Mouse (Mus musculus) CH12.LX (cell line): Measurements from ENCODE around the gene Wdr5.
A peak's percentile ranks its signal among the peaks of the same experiment; 100 is the strongest.

ENCODE experiments used
- CTCF ChIP-seq, 2 experiments: IDR thresholded peaks in 1 of 2; conservative IDR thresholded peaks in 1 of 2; 2 replicates each; pipeline ENCODE4 v1.5.1; 2011 to 2012; ENCODE audit warnings: low read depth in 2 of 2, low read length in 2 of 2, improper control_type of control experiment in 1 of 2, inconsistent platforms in 1 of 2, mild to moderate bottlenecking in 1 of 2, moderate library complexity in 1 of 2
- EP300 ChIP-seq: IDR thresholded peaks from 2 replicates; pipeline ENCODE4 v1.6.1; 2011; ENCODE audit warnings: low read length, improper control_type of control experiment
- JUN ChIP-seq: IDR thresholded peaks from 2 replicates; pipeline ENCODE4 v1.6.1; 2011; ENCODE audit warnings: low read depth, mild to moderate bottlenecking, low read length, improper control_type of control experiment, moderate library complexity; ENCODE audit not compliant: insufficient read depth
- JUND ChIP-seq: conservative IDR thresholded peaks from 2 replicates; pipeline ENCODE4 v1.6.1; 2011; ENCODE audit warnings: low read depth, low read length, improper control_type of control experiment
- MAX ChIP-seq: IDR thresholded peaks from 2 replicates; pipeline ENCODE4 v1.6.1; 2011; ENCODE audit warnings: low read length, improper control_type of control experiment
- NELFE ChIP-seq: IDR thresholded peaks from 2 replicates; pipeline ENCODE4 v1.6.1; 2011; ENCODE audit warnings: low read depth, low read length, improper control_type of control experiment
- POLR2A ChIP-seq: IDR thresholded peaks from 2 replicates; pipeline ENCODE4 v1.6.1; 2011; ENCODE audit warnings: low read depth, mild to moderate bottlenecking, improper control_type of control experiment, low read length
- POLR2AphosphoS2 ChIP-seq: IDR thresholded peaks from 2 replicates; pipeline ENCODE4 v1.6.1; 2011; ENCODE audit warnings: low read depth, low read length, improper control_type of control experiment
- TCF12 ChIP-seq: IDR thresholded peaks from 2 replicates; pipeline ENCODE4 v1.6.1; 2014; ENCODE audit warnings: low read depth, mild to moderate bottlenecking, inconsistent platforms, low read length, improper control_type of control experiment

GRCm38 (mm10) chr2:27493971-27494370 is 21.0 kb upstream of the Wdr5 start:
- no peak for TF ChIP-seq POLR2A
- no peak for TF ChIP-seq JUN
- TF ChIP-seq JUND: no peak
- peak in 1 of 2 experiments; percentile 40; a peak in 2 of 4 replicates for TF ChIP-seq CTCF (conservative IDR thresholded peaks at IDR 0.05 in 1 of 2, IDR thresholded peaks at IDR 0.05 in 1 of 2; ENCODE audit: low read depth in 2 of 2, low read length in 2 of 2)
- no peak for TF ChIP-seq EP300
- TF ChIP-seq MAX: no peak
- TF ChIP-seq NELFE: no peak
- no peak for TF ChIP-seq TCF12
- no peak for TF ChIP-seq POLR2AphosphoS2
